Mouse (Mus musculus) retina, postnatal 1 day (tissue): ENCODE measurements around the gene Scp2.

ENCODE experiments used
- DNase-seq: peaks from one replicate; pipeline ENCODE4 v3.0.0-alpha.2; 2012

Scp2 gene

DNA sequence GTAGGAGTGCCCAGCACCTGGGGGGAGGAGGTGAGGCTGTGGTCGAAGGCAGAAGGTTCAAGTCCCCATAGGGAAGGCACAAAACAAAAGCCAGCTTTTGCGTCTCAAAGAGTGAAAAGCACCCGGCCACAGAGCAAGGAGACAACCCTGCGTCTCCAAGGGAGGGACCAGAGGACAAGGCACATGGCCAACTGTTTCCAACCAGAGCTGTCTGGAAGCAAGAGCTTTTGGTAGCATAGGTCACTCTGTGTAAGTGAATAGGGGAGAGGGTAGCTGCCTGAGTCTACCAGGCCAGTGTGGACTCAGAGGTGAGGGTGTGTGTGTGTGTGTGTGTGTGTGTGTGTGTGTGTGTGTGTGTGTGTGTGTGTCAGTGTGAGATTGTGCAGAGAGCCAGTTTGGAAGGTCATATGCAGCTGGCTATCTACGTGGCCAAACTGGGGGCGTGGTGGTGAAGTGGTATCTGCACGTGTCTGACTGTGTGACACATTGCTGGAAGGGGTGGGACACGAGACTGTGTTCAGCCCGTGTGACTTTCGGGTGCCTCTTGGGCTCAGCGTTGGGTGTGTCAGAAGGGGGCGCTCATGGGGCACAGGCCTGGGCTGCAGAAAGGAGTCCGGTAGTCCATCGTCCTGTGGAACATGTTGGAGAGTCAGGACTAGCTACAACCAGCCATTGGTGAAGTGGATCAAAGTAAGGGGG lies 129.6 kb downstream of the Scp2 start:
- DNase-seq, result no peak

DNA sequence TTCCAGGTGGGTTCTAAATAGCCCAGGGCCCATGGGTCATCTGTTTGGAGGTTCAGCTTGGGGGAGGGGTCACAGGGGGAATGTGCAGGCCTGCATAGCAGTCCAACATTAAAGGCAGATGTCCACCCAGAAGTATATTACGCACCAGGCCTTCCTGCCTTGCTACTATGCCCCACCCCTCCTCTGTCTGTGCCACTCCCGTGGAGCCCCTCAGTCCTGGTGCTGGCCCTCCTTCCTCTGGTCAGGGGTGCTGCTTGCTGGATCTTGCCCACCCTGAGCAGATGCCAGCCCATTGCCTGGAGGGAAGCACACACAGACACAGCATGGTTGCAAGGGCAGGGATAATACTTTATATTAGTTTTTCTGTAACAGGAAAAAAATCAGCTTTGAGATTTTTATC lies 130.3 kb downstream of the Scp2 start:
- no peak for DNase-seq

DNA sequence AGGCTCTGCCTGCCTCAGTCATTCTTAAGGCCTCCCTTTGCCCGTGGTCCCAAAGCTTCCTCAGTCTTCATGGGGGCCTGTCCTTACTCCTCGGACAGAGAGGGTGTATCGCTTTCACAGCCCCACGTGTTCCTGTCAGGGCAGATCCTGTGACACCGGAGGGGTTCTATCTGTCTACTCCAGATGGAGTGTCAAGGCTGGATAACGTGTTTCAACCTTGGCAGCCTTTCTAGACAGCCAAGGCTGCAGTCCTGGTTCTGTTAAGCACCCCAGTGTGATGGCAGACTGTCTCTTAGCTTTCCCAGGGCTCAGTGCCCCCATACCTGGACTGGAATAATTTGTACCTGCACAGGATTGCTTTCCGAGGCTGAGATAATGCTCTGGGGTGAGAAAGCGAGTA lies 136.3 kb downstream of the Scp2 start:
- no peak for DNase-seq

DNA sequence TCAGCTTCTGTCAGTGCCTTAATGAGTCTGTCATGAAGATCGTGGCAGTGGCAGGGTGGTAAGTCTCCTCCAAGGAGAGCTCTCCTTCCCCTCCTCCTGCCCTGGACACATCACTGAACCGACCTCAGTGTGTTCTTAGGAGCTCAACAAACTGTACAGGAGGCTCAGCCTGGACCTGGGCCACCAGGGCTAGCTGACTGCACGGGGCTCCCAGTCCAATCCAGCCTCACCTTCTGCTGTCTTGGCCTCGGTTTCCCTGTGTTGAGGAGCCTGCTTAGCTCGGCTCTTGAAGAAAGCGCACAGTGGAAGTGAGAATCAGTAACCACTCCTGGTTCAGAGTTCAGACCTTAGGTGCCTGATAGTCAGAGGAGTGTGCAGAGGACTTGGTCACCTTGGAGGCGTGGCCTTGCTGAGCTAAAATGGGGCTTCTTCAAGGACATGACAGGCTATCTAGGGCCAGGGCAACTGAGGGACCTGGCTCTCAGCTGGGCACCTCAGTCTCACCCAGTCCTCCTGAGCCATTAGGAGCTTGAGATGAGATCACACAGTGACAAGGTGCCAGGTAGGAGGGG lies 137.2 kb downstream of the Scp2 start:
- no peak for DNase-seq

DNA sequence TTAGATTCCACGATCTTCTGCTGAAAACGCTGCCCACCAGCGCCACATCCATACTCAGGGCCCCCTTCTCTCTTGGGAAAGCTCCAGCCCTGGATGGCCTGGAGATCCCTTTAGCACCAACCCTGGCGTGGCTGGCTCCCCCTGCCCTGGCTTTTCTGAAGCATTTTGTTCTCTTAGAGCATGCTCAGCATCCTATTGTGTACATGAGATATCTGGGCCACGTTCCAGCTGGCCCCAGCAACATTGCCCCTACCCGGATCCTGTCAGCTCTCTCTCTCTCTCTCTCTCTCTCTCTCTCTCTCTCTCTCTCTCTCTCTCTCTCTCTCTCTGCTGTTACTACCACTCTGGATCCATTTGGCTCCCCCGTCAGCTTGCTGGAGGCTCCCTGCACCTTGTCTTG lies 139.5 kb downstream of the Scp2 start:
- peak; percentile 83 for DNase-seq

DNA sequence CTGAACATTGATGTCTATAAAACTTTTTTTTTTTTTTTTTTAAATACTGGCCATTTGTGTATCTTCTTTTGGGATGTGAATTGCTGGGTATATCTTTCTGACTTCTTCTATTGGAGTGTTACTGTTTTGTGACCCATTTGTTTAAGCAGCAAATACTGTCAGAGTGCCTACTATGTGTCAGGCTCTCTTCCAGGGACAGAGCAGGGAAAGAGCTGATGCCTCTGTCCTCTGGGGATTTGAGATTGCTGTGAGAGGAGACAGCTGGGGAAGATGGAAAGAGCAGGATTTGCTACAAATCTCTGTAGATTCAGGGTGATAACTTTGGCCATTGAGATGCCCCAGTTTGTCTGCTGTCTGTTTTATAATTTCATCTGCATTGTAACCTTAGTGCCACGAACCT lies 145.4 kb downstream of the Scp2 start:
- DNase-seq, result no peak

DNA sequence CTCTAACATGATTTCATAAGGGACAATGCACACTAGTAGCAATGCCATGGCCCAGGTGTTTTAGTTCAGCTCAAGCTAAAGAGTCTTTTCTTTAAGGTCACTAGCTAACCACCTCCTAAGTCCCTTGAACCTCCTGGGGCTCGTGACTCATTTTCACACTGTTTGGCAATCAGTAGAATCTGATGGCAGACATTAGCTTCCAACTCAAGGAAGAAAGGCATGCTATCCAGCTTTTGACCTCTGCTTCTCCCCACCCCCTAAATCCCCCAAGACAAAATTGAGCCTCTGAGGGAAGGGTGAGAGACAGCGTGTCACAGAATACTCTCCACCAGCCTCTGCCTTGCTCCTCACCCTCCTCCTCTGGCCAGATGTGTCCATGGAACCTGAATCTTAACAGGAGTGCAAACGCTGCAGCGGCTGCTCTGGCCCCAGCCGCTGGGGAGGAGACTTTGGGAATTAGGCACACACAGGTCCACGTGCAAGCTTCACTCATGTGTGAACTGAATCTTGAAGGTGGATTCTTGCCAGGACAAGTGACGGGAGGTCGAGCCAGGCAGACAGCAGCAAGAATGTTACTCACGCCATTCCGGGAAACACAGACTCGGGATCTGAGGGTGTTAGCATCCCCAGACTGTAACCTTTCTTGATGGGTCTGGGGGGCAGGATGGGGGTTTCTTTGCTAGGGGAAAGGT lies 146.0 kb downstream of the Scp2 start:
- DNase-seq, result peak; percentile 67

DNA sequence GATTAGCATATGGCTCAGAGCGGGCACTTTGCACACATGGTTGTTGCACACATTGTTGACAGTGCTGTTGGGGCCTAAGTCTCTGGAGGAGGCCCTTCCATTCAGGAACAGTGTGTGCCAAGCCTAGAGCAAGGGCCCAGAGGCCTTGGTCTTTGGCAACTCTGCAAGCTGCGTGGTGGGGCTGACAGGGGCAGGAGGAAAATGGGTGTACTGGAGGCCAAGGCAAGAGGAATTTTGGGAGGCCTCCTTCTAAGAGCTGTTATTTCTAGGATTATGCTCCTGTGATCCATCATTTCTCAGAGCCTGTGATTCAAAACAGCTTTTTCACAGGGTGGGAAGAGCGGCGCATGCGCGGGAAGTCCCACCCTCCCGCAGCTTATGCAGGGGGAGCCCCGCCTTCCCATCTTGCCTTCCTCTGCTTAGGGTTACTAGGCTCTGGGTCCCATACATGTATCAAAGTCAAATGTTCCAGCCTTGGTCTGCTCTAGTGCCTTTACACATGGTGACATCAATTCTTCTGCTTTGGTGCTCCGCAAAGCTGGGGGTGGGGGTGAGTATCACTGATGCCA lies 148.3 kb downstream of the Scp2 start:
- DNase-seq, result no peak

DNA sequence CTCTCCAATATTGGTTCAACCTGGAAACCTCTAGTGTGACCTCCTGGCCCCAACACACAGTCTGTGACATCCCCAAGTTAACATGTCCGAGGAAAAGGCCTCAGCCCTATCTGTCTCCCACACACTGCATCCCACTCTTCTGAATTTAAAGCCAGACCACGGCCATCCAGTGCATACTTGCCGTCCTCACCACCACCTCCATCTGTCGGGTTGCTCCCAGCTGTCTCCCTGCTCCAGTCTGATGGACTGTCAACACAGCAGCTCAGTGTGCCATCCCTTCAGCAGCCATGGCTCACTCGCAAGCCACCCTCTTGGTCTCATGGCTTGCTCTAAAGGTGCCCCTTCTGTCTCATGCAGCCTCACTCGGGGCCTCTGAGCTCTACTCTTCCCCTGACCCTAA lies 149.1 kb downstream of the Scp2 start:
- no peak for DNase-seq

DNA sequence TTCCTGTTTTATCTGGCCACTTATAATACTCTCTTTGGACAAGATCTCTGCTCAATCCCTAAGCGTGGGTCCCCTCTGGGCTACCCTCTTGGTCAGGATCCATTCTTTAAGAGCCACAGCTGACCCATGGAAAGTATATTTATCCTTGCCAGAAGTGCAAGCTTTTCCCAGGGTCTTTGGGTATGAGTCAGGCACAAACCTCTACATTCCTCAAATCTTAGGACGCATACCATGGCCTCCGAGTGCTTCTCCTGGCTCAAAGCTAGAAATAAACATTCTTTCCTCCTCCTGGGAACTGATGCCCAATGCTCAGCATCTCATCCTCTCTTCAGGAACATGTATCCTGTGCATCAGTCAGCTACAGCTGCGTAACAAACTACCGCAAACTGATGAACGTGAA lies 149.8 kb downstream of the Scp2 start:
- DNase-seq, result no peak
